Mouse (Mus musculus): ENCODE measurements around the gene Gm3252.
"Not testable (repeated sequence)": the region's sequence is repeated elsewhere in the genome, so short reads cannot be mapped to it uniquely, and the experiment has no call there.

Gm3252 gene

GRCm38 (mm10) chr14:4726038-4726880 lies at the start of gene Gm3252:
Gene Gm3252, plus strand, starts transcription at chr14:4726775.
- not testable (repeated sequence) for DNase-seq

- DNase-seq, result not testable (repeated sequence)
These were observed 17.6 kb upstream of the Gm3252 start, which contains the start of gene Gm7876 for GRCm38 (mm10) chr14:4708938-4709337. Gene Gm7876, plus strand, starts transcription at chr14:4709238.

GRCm38 (mm10) chr14:4776037-4776436 lies 49.5 kb downstream of the Gm3252 start, which contains the start of gene Gm9602:
Gene Gm9602, plus strand, starts transcription at chr14:4776337.
- DNase-seq, result not testable (repeated sequence)
